Mouse (Mus musculus): ENCODE data around the gene Rbm20.

GRCm38 (mm10) chr19:53734845-53735244 is 57.7 kb downstream of the Rbm20 start:
- TF ChIP-seq GATA1 (IDR thresholded peaks at IDR 0.05; ENCODE audit: borderline replicate concordance, low read length) (no peak), CTCF (IDR thresholded peaks at IDR 0.05; ENCODE audit: low read depth, low read length) (peak; percentile 44; the same call in 1 of the 2 replicates), POLR2AphosphoS5 (IDR thresholded peaks at IDR 0.05; ENCODE audit: insufficient replicate concordance, low read depth, low read length) (no peak), TAL1 (conservative IDR thresholded peaks at IDR 0.05; ENCODE audit: low read depth, low read length) (no peak)

All from G1E (cell line).